Mouse (Mus musculus) kidney, embryonic 16.5 days (tissue): ENCODE measurements around the gene Sp3. TPM values are rescaled to one million over a fixed set of nuclear protein-coding genes. Genes with fewer than 3 reads are reported as not detected.

Source experiments
- ATAC-seq: fragments of 200-750 bp; cut with Nextera tagmentation; 2 replicates; pipeline ENCODE4 v1.8.0; 2017; ENCODE audit warnings: moderate TSS enrichment; ENCODE audit not compliant: low FRiP score, low TSS enrichment
- H3K27ac ChIP-seq: fragments of 300-500 bp; sonication (generic); 2 replicates; pipeline ENCODE4 v1.5.1; 2014; ENCODE audit warnings: low read length
- H3K27me3 ChIP-seq: fragments of 300-500 bp; sonication (generic); 2 replicates; pipeline ENCODE4 v1.6.1; 2014; ENCODE audit warnings: low read length, control low read depth, mixed read lengths; ENCODE audit not compliant: insufficient read depth
- H3K36me3 ChIP-seq: fragments of 300-500 bp; sonication (generic); 2 replicates; pipeline ENCODE4 v1.6.1; 2014; ENCODE audit warnings: low read length, control low read depth, mixed read lengths; ENCODE audit not compliant: insufficient read depth
- H3K4me1 ChIP-seq: fragments of 300-500 bp; sonication (generic); 2 replicates; pipeline ENCODE4 v1.6.1; 2014; ENCODE audit warnings: low read length, control low read depth, mixed read lengths; ENCODE audit not compliant: insufficient read depth
- H3K4me2 ChIP-seq: fragments of 300-500 bp; sonication (generic); replicated peaks from 2 replicates; pipeline ENCODE4 v1.6.1; 2014; ENCODE audit warnings: low read depth, low read length
- H3K4me3 ChIP-seq: fragments of 300-500 bp; sonication (generic); 2 replicates; pipeline ENCODE4 v1.5.1; 2014; ENCODE audit warnings: mild to moderate bottlenecking, low read length
- H3K9ac ChIP-seq: fragments of 300-500 bp; sonication (generic); replicated peaks from 2 replicates; pipeline ENCODE4 v1.6.1; 2014; ENCODE audit warnings: low read length
- H3K9me3 ChIP-seq: fragments of 300-500 bp; sonication (generic); 2 replicates; pipeline ENCODE4 v1.6.1; 2016; ENCODE audit warnings: low read length, control low read depth
- WGBS: fragments of 180-500 bp; shearing (Covaris S2); extraction: QIAGEN DNeasy Blood & Tissue Kit; methylation state at CpG from one replicate; pipeline ENCODE4 v1.1.7; 2014; 5-methylcytosine and 5-hydroxymethylcytosine counted together
- polyA plus RNA-seq: library from polyadenylated mRNA; unstranded; fragments of >200 nt; fragmentation: Nextera tagmentation; extraction: Ambion mirVana; gene quantifications from 2 replicates; pipeline ENCODE4 v1.2.1, GENCODE M21; 2015

Gene Sp3
- polyA plus RNA-seq, 1 experiment from 2014 or later = 44.6 TPM

DNA sequence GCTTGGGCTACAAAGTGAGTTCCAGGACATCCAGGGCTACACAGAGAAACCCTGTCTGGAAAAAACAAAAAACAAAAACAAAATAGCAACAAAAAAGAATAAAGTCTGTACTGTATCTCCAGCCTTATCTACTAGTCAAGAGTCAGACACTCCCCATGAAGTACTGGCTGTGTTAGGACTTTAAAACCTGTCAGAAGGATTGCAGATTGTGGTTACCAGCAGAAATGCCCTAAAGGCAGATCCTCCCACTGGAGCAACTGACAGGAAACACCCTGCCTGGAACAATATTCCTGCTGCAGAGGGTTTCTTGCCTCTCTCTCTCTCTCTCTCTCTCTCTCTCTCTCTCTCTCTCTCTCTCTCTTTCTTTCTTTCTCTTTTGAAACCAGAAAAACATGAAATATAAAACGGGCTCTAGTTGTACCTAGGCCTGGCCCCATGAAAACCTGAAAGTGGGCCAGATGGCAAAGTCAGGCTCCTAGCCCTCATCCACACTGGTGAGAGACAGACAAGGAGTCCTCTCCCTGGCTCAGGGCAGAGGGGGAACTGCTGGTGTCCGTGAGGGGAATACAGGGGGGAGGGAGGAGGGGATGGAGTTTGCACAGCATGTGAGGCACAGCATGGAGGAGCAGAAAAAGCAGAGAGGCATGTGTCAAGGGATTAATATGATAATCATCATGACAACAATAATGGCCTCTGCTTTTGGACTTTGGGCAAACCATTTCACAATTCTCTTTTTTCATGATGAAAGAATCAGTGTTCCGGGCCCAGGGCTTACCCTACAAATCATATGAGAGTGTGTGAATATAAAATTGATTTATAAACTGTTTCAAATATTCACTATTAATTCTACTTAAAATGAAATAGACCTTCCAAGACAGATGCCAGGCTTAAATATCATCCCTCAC, 25.6 kb upstream of the Sp3 start:
- ATAC-seq = no peak
- Histone ChIP-seq H3K9me3 (peaks cover 8% of the 10 kb centered on the region; the same call in 1 of the 2 replicates), H3K9ac (0 out of 2 replicates have a peak overlapping the region, but pooled peaks have one; percentile 35), H3K4me1 (peaks cover 18% of the 10 kb centered on the region), H3K4me3 (no peak overlapping the region), H3K36me3 (no peaks in the 10 kb centered on the region), H3K4me2 (no peak overlapping the region), H3K27me3 (no peaks in the 10 kb centered on the region), H3K27ac (peak overlapping the region; percentile 46)
- WGBS = 50% methylated on average over 3 of the region's 3 CpGs

DNA sequence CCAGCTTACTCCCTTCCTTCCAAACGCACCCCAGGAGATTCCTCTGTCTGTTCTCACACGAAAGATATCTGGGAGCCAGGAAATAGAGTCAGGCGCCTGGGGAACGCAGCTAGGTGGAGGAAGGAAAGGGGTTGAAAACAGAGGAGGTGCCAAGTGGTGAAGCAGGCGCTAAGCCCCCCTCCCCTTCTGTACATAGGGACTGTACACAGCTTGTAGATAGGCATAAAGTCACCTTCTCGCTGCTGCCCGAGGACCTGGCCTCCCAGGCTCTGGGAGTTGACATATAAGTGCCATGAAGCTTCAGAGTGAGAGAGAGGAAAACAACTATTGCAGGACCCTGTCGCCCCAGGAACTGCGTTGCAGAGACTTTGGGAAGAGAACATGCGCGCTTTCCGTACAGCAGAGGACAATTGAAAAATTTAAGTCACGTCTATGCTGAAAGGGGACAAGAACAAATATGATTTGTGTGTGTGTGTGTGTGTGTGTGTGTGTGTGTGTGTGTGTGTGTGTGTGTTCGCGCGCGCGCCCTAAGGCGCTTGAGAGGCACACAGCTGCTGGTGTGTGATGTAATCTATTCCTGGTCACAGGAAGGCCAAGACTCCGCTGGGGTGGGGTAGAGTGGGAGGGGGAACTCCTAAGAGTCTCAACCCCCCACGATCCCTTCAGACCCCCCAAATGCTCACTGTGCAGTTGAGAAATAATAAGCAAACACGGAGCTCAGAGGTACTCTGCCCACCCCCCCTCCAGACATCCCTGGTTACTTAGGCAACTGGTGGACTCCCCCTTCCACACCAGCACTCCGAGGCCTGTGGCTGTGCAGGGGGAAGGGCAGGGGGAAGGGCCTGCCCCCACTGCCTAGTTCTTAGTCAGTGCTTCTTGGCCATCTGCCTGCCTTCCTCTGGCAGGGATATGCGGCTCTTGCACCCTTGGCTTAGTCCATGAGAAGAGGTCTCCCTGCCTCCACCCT, 23.8 kb upstream of the Sp3 start:
- 24% methylated on average over 24 of the region's 24 CpGs for WGBS

DNA sequence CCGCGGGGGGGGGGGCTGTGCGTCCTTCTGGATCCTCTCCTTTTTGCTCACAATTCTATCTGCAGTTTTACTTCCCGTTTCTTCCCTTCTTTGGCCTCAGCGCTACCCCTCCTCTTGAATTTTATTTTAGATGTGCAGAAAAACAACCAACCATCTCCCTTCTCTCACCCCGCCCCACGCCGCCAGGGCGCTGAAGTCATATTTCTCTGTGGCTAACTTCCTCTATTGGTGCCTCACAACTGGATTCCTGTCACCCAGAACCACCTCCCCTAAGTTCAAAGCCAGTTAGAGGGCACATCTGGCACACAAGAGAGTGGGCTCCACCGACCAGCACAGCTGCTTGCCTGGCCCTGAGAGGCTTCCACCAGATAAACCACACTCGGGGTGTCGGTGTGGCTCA, 22.8 kb upstream of the Sp3 start:
- no peaks in the 10 kb centered on the region for H3K36me3 ChIP-seq
- H3K4me1 ChIP-seq = peaks cover 18% of the 10 kb centered on the region
- H3K4me3 ChIP-seq = no peak overlapping the region
- no peaks in the 10 kb centered on the region for H3K9me3 ChIP-seq
- 36% methylated on average over 12 of the region's 12 CpGs for WGBS
- H3K27me3 ChIP-seq = no peaks in the 10 kb centered on the region
- ATAC-seq = no peak
- H3K9ac ChIP-seq = 0 out of 2 replicates have a peak overlapping the region, but pooled peaks have one; percentile 24
- H3K4me2 ChIP-seq = peak overlapping the region; percentile 46; the same call in 1 of the 2 replicates
- H3K27ac ChIP-seq = peak overlapping the region; percentile 66; the same call in 1 of the 2 replicates

More for the DNA sequence above, 23.8 kb upstream of the Sp3 start:
- peak overlapping the region; percentile 11; the same call in 1 of the 2 replicates for H3K4me3 ChIP-seq
- ATAC-seq = peak; percentile 91
- peak overlapping the region; percentile 46 for H3K4me2 ChIP-seq
- H3K9ac ChIP-seq = peak overlapping the region; percentile 48
- no peaks in the 10 kb centered on the region for H3K36me3 ChIP-seq
- H3K4me1 ChIP-seq = peaks cover 18% of the 10 kb centered on the region
- peak overlapping the region; percentile 66 for H3K27ac ChIP-seq
- no peaks in the 10 kb centered on the region for H3K27me3 ChIP-seq
- H3K9me3 ChIP-seq = no peaks in the 10 kb centered on the region

DNA sequence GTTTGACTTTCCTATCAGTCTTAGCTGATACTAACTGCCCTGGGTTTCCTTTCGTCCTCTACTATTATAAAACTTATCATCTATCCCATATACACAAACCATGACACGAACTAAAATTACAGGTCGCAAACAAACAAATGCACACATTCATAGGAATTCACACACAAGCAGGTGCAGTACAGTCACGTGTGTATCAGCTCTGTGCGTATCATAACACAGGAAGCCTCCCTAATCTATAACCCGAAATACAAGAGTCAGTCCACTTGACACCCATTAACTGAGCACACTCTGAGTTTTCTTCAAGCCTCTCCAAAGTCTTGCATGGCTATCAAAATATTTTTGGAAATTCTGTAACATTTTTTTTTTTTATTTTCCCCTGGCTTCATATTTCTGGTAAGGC, 22.2 kb upstream of the Sp3 start:
- 92% methylated on average over 6 of the region's 6 CpGs for whole genome bisulfite sequencing
- no peak for ATAC-seq
- no peaks in the 10 kb centered on the region for H3K36me3 ChIP-seq

DNA sequence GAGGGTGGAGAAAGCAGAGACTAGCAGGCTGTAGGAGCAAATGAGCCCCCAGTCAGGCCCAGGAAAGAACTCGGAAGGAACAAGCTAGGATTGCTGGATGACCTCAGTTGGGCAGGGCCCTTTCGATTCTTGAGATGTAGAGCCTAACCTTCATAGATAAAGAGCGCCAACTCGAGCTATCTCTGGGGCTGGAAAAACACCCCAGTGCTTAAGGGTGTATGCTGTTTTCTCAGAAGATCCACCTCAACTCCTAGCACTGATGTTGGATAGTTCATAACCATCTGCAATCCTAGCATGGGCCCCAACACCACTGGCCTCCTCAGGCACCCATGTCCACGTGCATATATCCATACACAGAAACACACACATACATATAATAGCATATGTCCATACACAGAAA, 21.7 kb upstream of the Sp3 start:
- no peak overlapping the region for H3K4me3 ChIP-seq
- no peaks in the 10 kb centered on the region for H3K9me3 ChIP-seq
- H3K27ac ChIP-seq = no peak overlapping the region
- peaks cover 18% of the 10 kb centered on the region for H3K4me1 ChIP-seq
- 93% methylated on average over 5 of the region's 5 CpGs for WGBS
- no peak overlapping the region for H3K9ac ChIP-seq
- H3K4me2 ChIP-seq = no peak overlapping the region
- no peaks in the 10 kb centered on the region for H3K27me3 ChIP-seq
- H3K36me3 ChIP-seq = no peaks in the 10 kb centered on the region
- ATAC-seq = no peak

More for the DNA sequence above, 22.2 kb upstream of the Sp3 start:
- H3K27ac ChIP-seq = no peak overlapping the region
- no peaks in the 10 kb centered on the region for H3K9me3 ChIP-seq
- no peak overlapping the region for H3K4me3 ChIP-seq
- H3K27me3 ChIP-seq = no peaks in the 10 kb centered on the region
- H3K4me2 ChIP-seq = no peak overlapping the region
- H3K9ac ChIP-seq = no peak overlapping the region
- H3K4me1 ChIP-seq = peaks cover 18% of the 10 kb centered on the region

DNA sequence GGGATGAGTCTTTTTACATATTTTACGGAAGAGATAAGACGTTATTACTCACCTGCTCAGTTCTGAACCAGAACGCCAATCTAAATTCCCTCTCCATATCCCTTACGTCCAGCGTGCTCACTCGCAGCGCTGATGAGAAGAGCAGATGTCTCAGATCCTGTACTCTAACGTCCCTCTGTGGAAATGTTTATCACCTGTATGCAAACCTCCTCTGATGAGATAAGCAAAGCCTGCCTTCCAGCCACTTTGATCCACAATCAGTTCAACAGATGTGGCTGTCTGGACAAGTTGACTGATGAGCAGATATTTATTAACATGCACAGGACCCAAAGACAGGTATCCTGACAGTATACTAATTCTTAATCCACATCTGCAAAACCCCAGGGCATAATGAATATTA, 19.9 kb upstream of the Sp3 start:
- Histone ChIP-seq H3K4me2 (no peak overlapping the region), H3K4me3 (no peak overlapping the region), H3K9ac (no peak overlapping the region), H3K4me1 (peaks cover 26% of the 10 kb centered on the region), H3K27ac (no peak overlapping the region), H3K9me3 (no peaks in the 10 kb centered on the region), H3K27me3 (no peaks in the 10 kb centered on the region), H3K36me3 (no peaks in the 10 kb centered on the region)
- no peak for ATAC-seq
- 61% methylated on average over 8 of the region's 8 CpGs for WGBS

DNA sequence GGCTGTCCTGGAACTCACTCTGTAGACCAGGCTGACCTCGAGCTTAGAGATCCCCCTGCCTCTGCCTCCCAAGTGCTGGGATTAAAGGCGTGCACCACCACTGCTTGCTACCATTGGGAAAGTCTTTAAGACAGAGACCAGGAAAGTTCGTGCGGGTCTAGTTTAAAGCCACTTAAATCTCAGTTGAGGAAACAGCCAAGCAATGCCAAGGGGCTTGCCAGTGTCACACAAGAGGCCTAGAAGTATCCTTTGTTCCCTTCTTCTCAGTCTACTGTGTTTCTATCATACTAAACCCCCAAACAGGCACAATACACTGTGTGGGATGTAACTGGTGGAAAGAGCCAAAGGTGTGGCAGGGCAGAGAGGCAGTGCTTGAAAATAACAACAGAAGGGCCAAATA, 17.3 kb upstream of the Sp3 start:
- WGBS = 92% methylated on average over 4 of the region's 4 CpGs

DNA sequence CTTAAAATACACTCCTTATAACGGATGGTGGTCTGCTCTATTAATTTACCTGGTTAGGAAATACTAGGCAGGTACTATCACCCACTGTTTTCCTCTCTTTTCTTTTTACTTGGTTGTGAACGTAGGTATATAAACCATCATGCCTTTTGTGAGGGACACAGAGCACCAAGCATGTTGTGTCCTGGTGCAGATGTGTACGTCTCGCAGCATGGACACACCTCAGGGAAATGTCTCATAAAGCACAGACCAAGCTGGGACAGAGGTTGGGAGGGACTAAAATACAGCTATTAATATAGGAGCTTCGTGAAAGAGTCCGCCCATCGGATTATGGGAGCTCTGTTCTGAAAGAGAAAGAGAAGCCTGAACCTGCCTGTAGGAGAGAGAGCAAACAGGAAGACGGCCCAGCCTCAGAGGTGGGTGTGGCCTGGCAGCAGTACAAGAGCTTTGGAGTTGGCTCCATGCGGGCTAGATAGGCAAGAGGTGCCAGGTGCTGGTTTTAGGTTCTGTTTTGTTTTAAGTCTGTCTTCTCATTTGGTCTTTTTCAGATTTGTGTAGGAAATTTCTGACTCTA, 16.6 kb upstream of the Sp3 start:
- Histone ChIP-seq H3K27ac (no peak overlapping the region), H3K4me3 (no peak overlapping the region), H3K27me3 (no peaks in the 10 kb centered on the region), H3K9me3 (no peaks in the 10 kb centered on the region), H3K4me1 (peaks cover 9% of the 10 kb centered on the region), H3K4me2 (no peak overlapping the region), H3K36me3 (no peaks in the 10 kb centered on the region), H3K9ac (no peak overlapping the region)
- ATAC-seq = no peak
- 63% methylated on average over 9 of the region's 9 CpGs for WGBS

More for the DNA sequence above, 17.3 kb upstream of the Sp3 start:
- no peak overlapping the region for H3K4me3 ChIP-seq
- no peak overlapping the region for H3K9ac ChIP-seq
- H3K27ac ChIP-seq = no peak overlapping the region
- no peaks in the 10 kb centered on the region for H3K9me3 ChIP-seq
- peaks cover 9% of the 10 kb centered on the region for H3K4me1 ChIP-seq
- no peaks in the 10 kb centered on the region for H3K36me3 ChIP-seq
- no peaks in the 10 kb centered on the region for H3K27me3 ChIP-seq
- no peak overlapping the region for H3K4me2 ChIP-seq
- no peak for ATAC-seq

DNA sequence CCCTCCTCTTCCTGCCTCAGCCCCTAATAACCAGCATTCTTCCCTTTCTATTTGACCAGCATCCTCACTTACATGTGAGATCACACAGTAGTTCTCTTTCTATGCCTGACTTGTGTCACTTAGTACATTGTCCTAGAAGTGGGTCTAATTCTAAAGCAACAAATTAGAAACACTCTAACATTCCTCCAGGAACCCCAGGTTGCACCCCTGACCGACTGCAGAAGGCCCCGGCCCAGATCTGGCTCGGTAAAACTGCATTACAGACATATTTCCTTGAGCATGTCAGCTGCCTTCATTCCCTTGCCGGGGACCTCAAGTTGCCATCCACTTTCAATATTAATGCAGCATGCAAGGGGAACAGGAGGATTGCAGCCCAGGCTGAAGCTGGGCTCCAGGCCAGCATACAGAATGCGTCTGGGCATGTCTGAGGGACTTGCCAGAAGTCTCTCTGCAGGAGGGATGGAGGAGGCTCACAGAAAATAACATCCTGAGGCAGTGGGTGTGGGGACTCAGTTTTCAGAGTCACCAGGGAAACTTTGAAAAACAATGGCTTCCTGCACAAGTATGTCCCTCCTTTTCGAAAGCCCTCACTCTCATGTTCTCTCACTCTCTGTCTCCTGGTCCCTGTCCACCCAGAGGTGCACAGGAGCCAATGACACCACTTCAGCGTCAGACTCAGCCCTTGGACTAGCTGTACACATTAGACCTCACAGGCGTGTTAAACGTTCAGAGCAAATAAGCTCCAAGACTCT, 15.3 kb upstream of the Sp3 start:
- Histone ChIP-seq H3K4me1 (peaks cover 9% of the 10 kb centered on the region), H3K4me2 (no peak overlapping the region), H3K9me3 (no peaks in the 10 kb centered on the region), H3K27ac (peak overlapping the region; percentile 75), H3K4me3 (no peak overlapping the region), H3K27me3 (no peaks in the 10 kb centered on the region), H3K36me3 (no peaks in the 10 kb centered on the region), H3K9ac (peak overlapping the region; percentile 22; the same call in 1 of the 2 replicates)
- ATAC-seq = peak; percentile 70; the same call in 1 of the 2 replicates
- 32% methylated on average over 9 of the region's 9 CpGs for WGBS
